Mouse (Mus musculus) layer of hippocampus, adult 9-10 months (tissue): ENCODE measurements at regions not wholly inside any gene's neighbourhood (a gene's known extent, or its start where the extent isn't known, plus 50 kb on each side); places are given as distances from the start of the nearest gene placed in this dataset.

Experiments
- DNase-seq: peaks from one replicate; pipeline ENCODE4 v3.0.0; 2022; ENCODE audit warnings: low spot score

GRCm38 (mm10) chr6:100923070-100923469, 89.6 kb downstream of the Ppp4r2 start:
- DNase-seq = no peak

GRCm38 (mm10) chr6:100923686-100924085, 90.3 kb downstream of the Ppp4r2 start:
- no peak for DNase-seq

GRCm38 (mm10) chr6:100928791-100929758, 95.7 kb downstream of the Ppp4r2 start:
- no peak for DNase-seq

GRCm38 (mm10) chr6:100929759-100930358, 96.4 kb downstream of the Ppp4r2 start:
- DNase-seq = no peak

DNA sequence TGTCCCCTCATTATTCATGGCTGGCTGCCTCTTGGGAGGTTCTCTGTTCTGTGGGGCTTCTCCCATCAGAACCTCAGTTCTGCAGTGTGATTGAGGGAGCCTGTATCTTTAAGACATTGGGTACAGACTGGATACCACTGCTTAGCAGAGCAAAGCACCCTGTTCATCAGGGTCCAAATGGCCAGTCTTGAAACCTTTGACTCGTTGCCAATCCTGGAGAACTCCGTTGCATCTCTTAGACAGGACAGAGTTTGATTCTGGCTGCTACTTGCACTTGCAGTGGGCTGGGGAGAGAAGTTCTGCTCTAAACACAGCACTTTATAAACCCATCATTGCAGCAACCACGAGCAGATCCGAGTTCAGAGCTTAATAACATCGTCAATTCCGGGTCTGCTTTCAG, 97.3 kb downstream of the Ppp4r2 start:
- no peak for DNase-seq

DNA sequence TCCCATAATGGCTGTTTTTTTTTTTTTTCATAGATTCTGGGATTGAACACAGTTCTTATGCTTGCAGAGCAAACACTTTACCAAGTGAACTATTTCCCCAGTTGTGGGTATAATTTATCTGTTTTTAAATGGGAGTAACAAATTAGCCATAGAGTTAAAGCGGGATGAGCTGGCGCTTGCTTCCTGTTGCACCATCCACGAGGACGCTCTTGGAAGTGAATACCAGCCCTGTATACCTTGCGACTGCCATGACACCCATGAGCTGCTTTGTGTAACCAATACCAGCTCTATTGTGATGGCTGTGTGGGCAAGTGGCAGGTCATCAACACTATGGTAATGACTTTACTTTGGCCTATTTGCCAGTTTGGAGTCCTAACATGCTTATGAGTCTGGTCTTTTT, 101.0 kb downstream of the Ppp4r2 start:
- DNase-seq = no peak

GRCm38 (mm10) chr6:100937802-100938201, 104.4 kb downstream of the Ppp4r2 start:
- DNase-seq = no peak

GRCm38 (mm10) chr6:100938376-100938775, 105.0 kb downstream of the Ppp4r2 start:
- no peak for DNase-seq

DNA sequence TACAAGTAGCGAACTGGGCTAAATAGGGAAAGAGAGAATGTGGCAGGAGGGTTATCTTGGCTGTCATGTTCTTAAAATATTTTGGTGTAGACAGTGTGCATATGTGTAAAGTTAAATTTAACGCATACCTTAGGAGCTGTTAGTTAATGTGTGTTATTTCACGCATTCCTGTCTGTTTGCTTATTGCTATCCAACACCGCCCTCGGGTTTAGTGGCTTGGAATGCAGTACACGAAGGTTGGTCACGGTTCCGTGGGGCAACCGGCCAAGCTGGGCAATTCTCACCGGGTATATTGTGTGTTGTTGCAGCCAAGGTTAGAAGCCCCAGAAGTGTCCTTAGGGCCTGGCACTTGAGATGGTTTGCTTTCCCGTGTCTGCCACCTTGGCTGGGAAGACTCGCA, 105.6 kb downstream of the Ppp4r2 start:
- no peak for DNase-seq

- no peak for DNase-seq
Measured at GRCm38 (mm10) chr6:100939766-100940165, 106.3 kb downstream of the Ppp4r2 start.

DNA sequence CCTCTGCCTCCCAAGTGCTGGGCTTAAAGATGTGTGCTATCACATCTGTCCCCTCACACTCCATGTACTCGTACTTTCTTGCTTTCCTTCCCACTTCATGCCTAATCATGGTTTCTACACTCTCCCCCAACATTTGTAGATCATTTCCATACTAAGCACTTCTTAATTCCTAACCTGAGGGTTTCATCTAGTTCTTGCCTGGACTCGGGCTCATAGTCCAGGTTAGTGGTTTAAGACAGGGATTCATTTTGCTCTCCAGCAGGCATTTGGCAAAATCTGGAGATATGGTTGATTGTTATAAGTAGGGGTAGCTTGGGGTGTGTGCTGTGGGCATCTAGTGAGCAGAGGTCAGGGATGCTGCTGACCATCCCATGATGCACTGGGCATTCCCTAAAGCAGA, 108.3 kb downstream of the Ppp4r2 start:
- no peak for DNase-seq

DNA sequence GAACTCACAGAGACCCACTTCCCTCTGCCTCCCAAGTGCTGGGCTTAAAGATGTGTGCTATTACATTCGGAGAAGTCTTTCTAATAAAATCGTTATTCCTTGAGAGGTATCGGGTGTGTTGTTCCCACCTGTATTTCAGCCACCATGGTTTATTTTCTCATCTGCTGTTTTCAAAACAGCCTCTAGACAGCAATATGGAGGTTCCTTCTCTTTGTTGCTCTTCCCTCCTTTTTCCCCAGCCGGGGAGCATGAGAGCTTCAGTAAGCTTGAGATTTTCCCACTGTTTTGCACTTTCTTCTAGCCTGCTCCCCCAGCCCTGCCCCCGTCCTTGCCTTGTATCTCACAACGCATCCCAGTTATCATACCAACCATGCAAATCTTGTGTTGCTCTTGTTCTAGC, 109.5 kb downstream of the Ppp4r2 start:
- DNase-seq = no peak

DNA sequence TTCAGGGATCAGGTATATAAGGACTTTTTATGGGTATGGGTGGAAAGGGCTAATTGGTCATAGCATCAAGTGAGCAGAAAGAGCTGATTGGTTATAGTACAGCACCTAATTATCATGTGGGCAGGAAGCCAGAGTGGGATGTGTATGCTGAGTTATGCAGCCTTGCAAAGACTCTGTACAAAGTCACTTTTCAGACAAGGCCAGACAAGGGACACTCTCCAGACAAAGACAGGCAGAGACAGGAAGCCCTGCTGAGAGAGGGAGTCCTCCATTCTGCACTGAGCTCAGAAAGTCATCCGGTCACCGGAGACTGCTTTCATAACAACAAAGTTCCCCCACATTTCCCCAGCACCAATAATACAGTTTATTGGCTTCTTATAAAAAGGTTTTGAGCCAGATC, 112.4 kb downstream of the Ppp4r2 start:
- no peak for DNase-seq

- no peak for DNase-seq
Measured at GRCm38 (mm10) chr6:100948340-100948739, 114.9 kb downstream of the Ppp4r2 start.

DNA sequence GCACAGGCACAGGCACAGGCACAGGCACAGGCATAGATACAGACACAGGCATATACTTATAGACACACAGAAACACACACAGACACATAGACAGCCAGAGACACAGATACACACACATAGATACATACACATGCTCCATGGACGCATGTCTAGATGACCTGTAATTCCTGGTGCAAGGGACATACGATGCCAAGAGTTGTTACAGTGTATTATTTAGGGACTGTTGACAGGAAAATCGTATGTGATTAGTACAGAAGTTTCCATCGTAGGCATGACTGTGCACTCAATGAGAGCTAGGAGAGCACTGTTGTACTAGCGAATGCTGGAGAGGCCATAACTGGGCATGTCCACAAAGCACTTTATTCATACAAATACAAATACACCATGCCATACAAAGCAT, 118.2 kb downstream of the Ppp4r2 start:
- DNase-seq = no peak

DNA sequence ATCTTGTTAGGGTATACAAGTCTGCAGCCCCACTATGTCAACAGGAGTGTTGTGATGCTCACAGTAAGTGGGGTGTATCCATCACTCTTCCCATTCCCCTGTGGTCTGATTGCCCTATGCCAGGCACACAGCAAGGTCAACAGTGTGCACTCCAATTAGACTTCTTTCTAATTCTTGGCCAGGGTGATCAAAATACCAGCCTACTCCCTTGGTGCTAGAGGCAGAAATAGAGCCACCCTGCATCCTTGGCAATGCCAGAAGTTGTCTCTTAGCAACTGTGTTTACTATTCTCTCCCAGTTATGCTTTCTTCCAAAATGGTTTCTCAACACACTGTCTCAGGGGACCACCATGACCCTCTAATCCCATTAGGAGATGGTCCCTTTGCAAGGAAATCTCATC, 119.0 kb downstream of the Ppp4r2 start:
- no peak for DNase-seq

DNA sequence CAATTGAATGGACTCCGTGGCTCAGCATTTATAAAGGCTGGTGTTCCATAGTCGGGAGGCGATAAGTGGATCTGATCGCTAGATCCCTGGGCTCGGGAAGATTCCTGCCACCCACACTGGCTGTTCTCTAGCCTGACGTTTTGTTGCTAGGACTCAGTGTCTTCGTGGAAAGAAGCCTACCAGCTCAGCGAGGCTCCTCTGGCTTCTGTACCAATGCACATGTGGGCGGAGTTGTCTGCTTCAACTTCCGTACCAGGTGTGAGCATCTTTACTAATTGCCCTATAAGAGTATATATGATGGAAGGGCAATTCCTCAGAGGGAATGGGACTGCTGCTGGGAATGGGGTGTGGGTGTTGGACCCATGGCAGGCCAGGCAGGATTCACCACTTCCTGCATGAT, 121.1 kb downstream of the Ppp4r2 start:
- no peak for DNase-seq

- DNase-seq = no peak
Measured at GRCm38 (mm10) chr6:100966481-100966880, 133.1 kb downstream of the Ppp4r2 start.

GRCm38 (mm10) chr6:100968080-100968856, 134.8 kb downstream of the Ppp4r2 start:
- DNase-seq = peak; percentile 32

GRCm38 (mm10) chr6:100968960-100969359, 135.5 kb downstream of the Ppp4r2 start:
- DNase-seq = no peak

DNA sequence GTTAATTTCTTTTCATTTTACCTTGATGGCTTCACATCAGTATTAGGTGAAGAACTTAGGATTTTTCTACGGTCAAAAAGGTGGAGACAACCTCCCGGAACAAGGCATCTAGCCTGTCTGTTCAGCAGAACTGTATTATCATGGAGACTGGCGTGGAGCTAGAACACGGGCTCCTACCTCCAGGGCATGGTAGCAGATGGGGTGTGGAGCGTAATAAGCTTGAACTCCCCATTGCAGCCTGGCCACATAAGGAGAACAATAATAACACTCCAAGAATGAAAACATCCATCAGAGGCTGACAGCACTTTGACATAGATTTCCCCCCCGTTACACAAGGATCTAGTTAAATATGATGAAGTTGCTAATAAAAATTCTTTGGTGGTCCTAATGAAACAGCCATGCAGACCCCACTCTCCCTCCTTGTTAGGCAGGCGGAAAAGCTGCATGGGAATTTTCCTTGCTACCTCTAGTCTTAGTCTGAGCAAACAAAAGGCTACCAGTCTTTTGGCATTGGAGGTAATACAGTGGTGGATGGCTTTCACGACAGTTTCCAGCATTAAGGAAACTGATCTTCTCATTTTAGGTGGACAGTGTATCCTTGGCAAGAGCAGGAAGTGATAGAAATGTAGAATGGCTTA, 137.5 kb downstream of the Ppp4r2 start:
- DNase-seq = no peak

- no peak for DNase-seq
Measured at GRCm38 (mm10) chr6:100971462-100971955, 138.1 kb downstream of the Ppp4r2 start.
